In the genomic region with DNA sequence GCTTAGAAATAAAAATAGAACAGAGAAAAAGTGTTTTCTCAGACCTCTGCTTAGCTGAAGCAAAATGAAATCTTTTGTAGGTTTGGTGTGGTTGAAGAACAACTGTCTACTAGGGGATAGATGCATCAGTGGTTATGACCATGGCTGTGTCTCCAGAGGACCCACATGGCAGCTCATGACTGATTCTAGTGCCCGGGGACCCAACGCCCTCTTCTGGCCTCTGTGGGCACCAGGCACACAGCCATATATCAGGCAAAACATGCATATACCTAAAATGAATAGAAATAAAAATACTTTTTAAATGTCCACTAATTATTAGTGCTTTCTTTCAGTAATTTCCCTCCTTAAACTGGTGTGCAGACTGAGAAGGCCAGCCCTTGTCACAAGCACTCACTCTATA, we compare ENCODE assay signal across 12 mouse cellular contexts.
"Had no signal": no experiment of that assay in that cellular context is flagged by ENCODE, and none has a peak within 500 bp of the region (broad histone marks: within the 10 kb centered on the region; RNA-seq: fewer than 3 reads in every experiment).

No protein-coding gene starts in this region.

- H3K27me3 ChIP-seq: limb, embryonic 15.5 days; midbrain, embryonic 13.5 days; stomach, embryonic 15.5 days had no signal

- DNase-seq: kidney, adult 11 months; kidney, adult 9 months; kidney, postnatal 10 days; layer of hippocampus, adult 9-11 months; layer of hippocampus, postnatal 36 days; lung, adult 2 months; lung, postnatal 36 days; thymus, postnatal 36 days had no signal

- H3K27ac ChIP-seq: limb, embryonic 15.5 days; midbrain, embryonic 13.5 days; stomach, embryonic 15.5 days had no signal

- H3K4me2 ChIP-seq: limb, embryonic 15.5 days; midbrain, embryonic 13.5 days; stomach, embryonic 15.5 days had no signal

- H3K4me1 ChIP-seq: limb, embryonic 15.5 days; midbrain, embryonic 13.5 days; stomach, embryonic 15.5 days had no signal

- H3K9me3 ChIP-seq: limb, embryonic 15.5 days; midbrain, embryonic 13.5 days; stomach, embryonic 15.5 days had no signal

- ATAC-seq: lung, postnatal 0 days; midbrain, embryonic 13.5 days had no signal

- H3K9ac ChIP-seq: limb, embryonic 15.5 days; midbrain, embryonic 13.5 days; stomach, embryonic 15.5 days had no signal

- H3K4me3 ChIP-seq: limb, embryonic 15.5 days; midbrain, embryonic 13.5 days; stomach, embryonic 15.5 days had no signal
